Mouse (Mus musculus) hindbrain, embryonic 15.5 days (tissue): ENCODE measurements around the gene Hk3. TPM values are rescaled to one million over a fixed set of nuclear protein-coding genes. Genes with fewer than 3 reads are reported as not detected.

Source experiments
- ATAC-seq: fragments of 200-750 bp; cut with Nextera tagmentation; 2 replicates; pipeline ENCODE4 v1.8.0; 2017; ENCODE audit warnings: low read depth, moderate number of reproducible peaks, moderate TSS enrichment; ENCODE audit not compliant: low FRiP score
- H3K27ac ChIP-seq: fragments of 300-500 bp; sonication (generic); replicated peaks from 2 replicates; pipeline ENCODE4 v1.5.1; 2015; ENCODE audit warnings: mild to moderate bottlenecking, inconsistent platforms
- H3K27me3 ChIP-seq: fragments of 300-500 bp; sonication (generic); 2 replicates; pipeline ENCODE4 v1.6.1; 2015; ENCODE audit warnings: control low read depth, inconsistent platforms
- H3K36me3 ChIP-seq: fragments of 300-500 bp; sonication (generic); 2 replicates; pipeline ENCODE4 v1.6.1; 2015; ENCODE audit warnings: control low read depth, inconsistent platforms
- H3K4me1 ChIP-seq: fragments of 300-500 bp; sonication (generic); replicated peaks from 2 replicates; pipeline ENCODE4 v1.6.1; 2015; ENCODE audit warnings: control low read depth, inconsistent platforms
- H3K4me2 ChIP-seq: fragments of 300-500 bp; sonication (generic); 2 replicates; pipeline ENCODE4 v1.6.1; 2015; ENCODE audit warnings: moderate library complexity, mild to moderate bottlenecking, inconsistent platforms
- H3K4me3 ChIP-seq: fragments of 300-500 bp; sonication (generic); 2 replicates; pipeline ENCODE4 v1.5.1; 2015; ENCODE audit warnings: mild to moderate bottlenecking, inconsistent platforms
- H3K9ac ChIP-seq: fragments of 300-500 bp; sonication (generic); 2 replicates; pipeline ENCODE4 v1.6.1; 2015; ENCODE audit warnings: inconsistent platforms
- H3K9me3 ChIP-seq: fragments of 300-500 bp; sonication (generic); 2 replicates; pipeline ENCODE4 v1.6.1; 2016; ENCODE audit warnings: control low read depth, inconsistent platforms
- WGBS: fragments of 180-500 bp; shearing (Covaris S2); methylation state at CpG from one replicate; pipeline ENCODE4 v1.1.7; 2015; 5-methylcytosine and 5-hydroxymethylcytosine counted together
- polyA plus RNA-seq: library from polyadenylated mRNA; unstranded; fragments of >200 nt; fragmentation: Nextera tagmentation; extraction: Ambion mirVana; gene quantifications from 2 replicates; pipeline ENCODE4 v1.2.1, GENCODE M21; 2015

The Hk3 gene
- polyA plus RNA-seq, 1 experiment from 2014 or later = 0.99 TPM

GRCm38 (mm10) chr13:55000433-55000832 lies 20.8 kb downstream of the Hk3 start:
- 81% methylated on average over 10 of the region's 10 CpGs for WGBS
- peaks cover 4% of the 10 kb centered on the region; the same call in 1 of the 2 replicates for H3K4me1 ChIP-seq
- no peaks in the 10 kb centered on the region for H3K9me3 ChIP-seq
- no peak overlapping the region for H3K9ac ChIP-seq
- H3K27ac ChIP-seq = no peak overlapping the region
- peaks cover 11% of the 10 kb centered on the region for H3K36me3 ChIP-seq
- H3K4me2 ChIP-seq = no peak overlapping the region
- H3K27me3 ChIP-seq = 0 out of 2 replicates have a peak, but pooled peaks cover 15% of the 10 kb centered on the region
- no peak for ATAC-seq
- H3K4me3 ChIP-seq = no peak overlapping the region

GRCm38 (mm10) chr13:54997568-54997967 lies 23.6 kb downstream of the Hk3 start:
- Histone ChIP-seq H3K27ac (no peak overlapping the region), H3K9me3 (no peaks in the 10 kb centered on the region), H3K36me3 (peaks cover 11% of the 10 kb centered on the region; the same call in 1 of the 2 replicates), H3K4me2 (no peak overlapping the region), H3K4me3 (no peak overlapping the region), H3K27me3 (0 out of 2 replicates have a peak, but pooled peaks cover 13% of the 10 kb centered on the region), H3K9ac (no peak overlapping the region), H3K4me1 (peaks cover 24% of the 10 kb centered on the region)
- ATAC-seq = no peak
- 82% methylated on average over 8 of the region's 8 CpGs for WGBS

DNA sequence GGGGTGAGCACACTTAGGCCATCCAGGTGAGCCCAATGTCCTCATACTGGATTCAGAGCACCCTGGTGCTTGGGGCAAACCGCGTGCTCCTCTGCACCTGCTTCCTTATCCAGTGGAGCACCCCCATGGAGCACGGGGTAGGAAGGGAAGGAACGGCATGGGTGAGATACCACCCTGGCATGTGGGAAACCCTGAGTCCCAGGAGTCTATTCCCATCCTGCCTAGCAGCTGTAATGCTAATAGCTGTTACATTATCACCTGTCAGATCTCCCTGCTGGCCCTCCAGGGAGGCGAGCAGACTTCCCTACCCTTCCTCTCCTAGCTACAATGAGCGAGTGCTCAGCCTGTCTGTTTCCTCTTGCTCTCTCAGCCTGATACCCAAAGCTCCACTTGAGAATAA lies 26.0 kb downstream of the Hk3 start:
- Histone ChIP-seq H3K9ac (no peak overlapping the region), H3K4me2 (no peak overlapping the region), H3K36me3 (peaks cover 4% of the 10 kb centered on the region; the same call in 1 of the 2 replicates), H3K27ac (peak overlapping the region; percentile 69; the same call in 1 of the 2 replicates), H3K9me3 (no peaks in the 10 kb centered on the region), H3K4me3 (no peak overlapping the region), H3K4me1 (peaks cover 24% of the 10 kb centered on the region), H3K27me3 (peaks cover 17% of the 10 kb centered on the region; the same call in 1 of the 2 replicates)
- 34% methylated on average over 6 of the region's 6 CpGs for WGBS
- no peak for ATAC-seq

DNA sequence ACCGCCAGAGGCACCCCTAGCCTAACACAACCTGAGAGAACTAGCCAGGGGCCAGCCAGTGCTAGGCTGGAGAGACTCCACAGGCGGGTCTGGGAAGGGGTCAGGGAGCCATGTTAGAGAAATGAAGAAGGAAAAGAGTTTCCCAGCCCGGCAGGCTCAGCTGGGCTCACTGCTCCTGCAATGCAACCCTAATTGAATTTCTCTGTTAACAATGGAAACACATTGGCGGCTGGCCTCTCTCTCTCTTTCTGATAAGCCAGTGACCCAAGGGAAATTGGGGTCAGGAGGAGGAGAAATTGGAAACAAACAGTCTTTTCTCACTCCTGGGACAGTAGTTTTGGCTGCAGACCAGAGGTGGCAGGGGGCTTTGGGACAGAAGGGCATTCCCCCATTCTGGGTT lies 26.6 kb downstream of the Hk3 start:
- ATAC-seq = no peak
- H3K9me3 ChIP-seq = no peaks in the 10 kb centered on the region
- no peak overlapping the region for H3K9ac ChIP-seq
- H3K27ac ChIP-seq = peak overlapping the region; percentile 69
- no peak overlapping the region for H3K4me3 ChIP-seq
- H3K4me2 ChIP-seq = 0 out of 2 replicates have a peak overlapping the region, but pooled peaks have one; percentile 9
- 9% methylated on average over 4 of the region's 4 CpGs for WGBS
- H3K4me1 ChIP-seq = peaks cover 24% of the 10 kb centered on the region
- H3K27me3 ChIP-seq = peaks cover 17% of the 10 kb centered on the region; the same call in 1 of the 2 replicates
- peaks cover 4% of the 10 kb centered on the region; the same call in 1 of the 2 replicates for H3K36me3 ChIP-seq

- Histone ChIP-seq H3K36me3 (0 out of 2 replicates have a peak, but pooled peaks cover under 1% of the 10 kb centered on the region), H3K9me3 (no peaks in the 10 kb centered on the region), H3K27ac (no peak overlapping the region), H3K4me1 (peaks cover 41% of the 10 kb centered on the region), H3K4me3 (no peak overlapping the region), H3K27me3 (peaks cover 17% of the 10 kb centered on the region; the same call in 1 of the 2 replicates), H3K4me2 (no peak overlapping the region), H3K9ac (no peak overlapping the region)
- no peak for ATAC-seq
- 71% methylated on average over 7 of the region's 7 CpGs for WGBS
These were observed 29.0 kb downstream of the Hk3 start for GRCm38 (mm10) chr13:54992215-54992614.

- Histone ChIP-seq H3K9ac (no peak overlapping the region), H3K4me1 (peaks cover 32% of the 10 kb centered on the region), H3K27ac (no peak overlapping the region), H3K4me3 (no peak overlapping the region), H3K9me3 (no peaks in the 10 kb centered on the region), H3K4me2 (no peak overlapping the region), H3K36me3 (no peaks in the 10 kb centered on the region), H3K27me3 (peaks cover 14% of the 10 kb centered on the region; the same call in 1 of the 2 replicates)
- ATAC-seq = no peak
- WGBS = 52% methylated on average over 7 of the region's 7 CpGs
These were observed 32.9 kb downstream of the Hk3 start for GRCm38 (mm10) chr13:54988181-54988760.

DNA sequence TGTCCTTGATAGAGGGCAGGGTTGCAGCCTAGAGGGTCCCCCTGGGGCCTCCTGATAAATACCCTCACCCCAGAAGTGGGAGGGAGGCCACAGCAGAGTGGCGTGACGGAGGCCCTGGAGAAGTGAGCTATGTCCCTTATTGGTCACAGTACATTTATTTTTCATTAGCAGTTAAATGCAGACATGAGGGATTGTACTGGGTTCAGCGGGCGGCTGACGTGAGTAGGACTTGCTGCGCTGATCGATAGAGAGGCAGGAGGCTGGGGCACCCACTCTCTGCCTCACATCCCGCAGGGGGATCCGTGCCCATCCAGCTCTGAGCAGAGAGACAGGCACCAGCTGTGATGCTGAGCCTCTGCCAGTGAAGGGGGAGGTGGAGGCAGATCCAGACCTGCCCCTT lies 33.8 kb downstream of the Hk3 start:
- Histone ChIP-seq H3K9ac (no peak overlapping the region), H3K27ac (0 out of 2 replicates have a peak overlapping the region, but pooled peaks have one; percentile 20), H3K4me2 (no peak overlapping the region), H3K9me3 (no peaks in the 10 kb centered on the region), H3K4me3 (no peak overlapping the region), H3K36me3 (no peaks in the 10 kb centered on the region), H3K27me3 (peaks cover 14% of the 10 kb centered on the region; the same call in 1 of the 2 replicates), H3K4me1 (peaks cover 32% of the 10 kb centered on the region)
- ATAC-seq = peak; percentile 28
- 20% methylated on average over 9 of the region's 9 CpGs for WGBS

DNA sequence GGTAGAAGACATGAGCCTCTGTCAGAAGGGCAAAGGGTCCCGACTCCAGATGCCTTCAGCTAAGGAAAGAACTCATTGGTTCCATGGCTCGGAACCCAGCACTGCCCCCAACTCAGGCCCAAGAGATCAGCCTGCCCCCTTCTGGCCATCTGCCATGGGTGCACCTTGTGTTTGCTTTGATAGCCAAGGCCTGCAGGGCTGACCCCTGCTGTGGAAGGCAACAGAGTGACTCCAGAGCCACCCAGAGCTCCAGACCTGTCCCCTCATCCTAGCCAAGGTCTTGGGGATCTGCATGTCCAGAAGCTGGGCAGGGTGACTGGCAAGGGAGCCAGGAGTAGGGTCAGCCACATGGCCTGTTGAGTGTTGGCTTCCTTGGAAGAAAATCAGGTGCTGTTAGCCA lies 37.6 kb downstream of the Hk3 start:
- Histone ChIP-seq H3K27me3 (0 out of 2 replicates have a peak, but pooled peaks cover 3% of the 10 kb centered on the region), H3K4me3 (no peak overlapping the region), H3K9ac (no peak overlapping the region), H3K4me1 (peaks cover 59% of the 10 kb centered on the region), H3K9me3 (no peaks in the 10 kb centered on the region), H3K4me2 (no peak overlapping the region), H3K27ac (no peak overlapping the region), H3K36me3 (no peaks in the 10 kb centered on the region)
- ATAC-seq = no peak
- 57% methylated on average over 2 of the region's 2 CpGs for WGBS

DNA sequence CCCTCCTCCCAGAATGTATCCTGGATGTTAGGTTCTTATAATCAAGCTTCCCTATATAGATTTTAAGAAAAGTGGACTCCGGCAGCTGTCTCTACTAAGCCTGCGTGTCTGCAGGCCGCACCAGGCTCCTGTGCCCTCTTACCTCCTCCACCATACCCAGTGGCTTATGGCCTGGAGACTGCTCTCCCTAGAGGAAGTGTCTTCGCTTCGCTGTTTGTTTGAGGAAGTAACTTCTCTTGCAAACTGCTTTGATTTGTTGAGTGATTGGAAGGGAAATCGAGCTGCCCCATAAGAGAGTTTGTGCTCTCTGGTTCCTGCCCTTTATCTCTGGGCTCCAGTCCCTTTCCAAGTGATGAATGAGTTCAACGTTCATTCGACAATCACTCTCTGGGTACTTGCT lies 38.2 kb downstream of the Hk3 start:
- Histone ChIP-seq H3K27me3 (0 out of 2 replicates have a peak, but pooled peaks cover 3% of the 10 kb centered on the region), H3K4me2 (no peak overlapping the region), H3K9me3 (no peaks in the 10 kb centered on the region), H3K4me3 (no peak overlapping the region), H3K27ac (no peak overlapping the region), H3K36me3 (no peaks in the 10 kb centered on the region), H3K4me1 (peaks cover 56% of the 10 kb centered on the region), H3K9ac (no peak overlapping the region)
- 84% methylated on average over 8 of the region's 8 CpGs for WGBS
- no peak for ATAC-seq

DNA sequence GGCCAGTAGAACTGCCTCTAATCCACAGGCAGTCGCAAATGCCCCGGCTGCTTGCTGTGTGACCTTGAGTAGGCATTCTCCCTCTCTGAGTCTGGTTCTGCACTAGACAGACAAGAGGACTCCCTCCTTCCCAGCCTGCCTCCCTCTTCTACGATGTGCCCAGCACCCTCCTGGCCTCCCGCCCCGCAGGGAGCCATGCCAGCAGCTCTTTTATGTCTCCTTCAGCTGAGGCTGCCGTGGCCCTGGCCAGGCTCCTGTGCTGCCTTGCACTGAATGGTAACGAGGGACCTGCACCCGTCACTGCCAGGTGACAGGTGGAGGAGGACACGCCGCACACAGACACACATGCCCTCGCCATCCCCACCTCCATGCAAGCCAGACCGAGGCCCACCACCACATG lies 40.2 kb downstream of the Hk3 start:
- WGBS = 55% methylated on average over 12 of the region's 12 CpGs
- Histone ChIP-seq H3K27ac (no peak overlapping the region), H3K4me1 (peaks cover 52% of the 10 kb centered on the region), H3K4me3 (no peak overlapping the region), H3K36me3 (no peaks in the 10 kb centered on the region), H3K4me2 (no peak overlapping the region), H3K9me3 (no peaks in the 10 kb centered on the region), H3K27me3 (0 out of 2 replicates have a peak, but pooled peaks cover 3% of the 10 kb centered on the region), H3K9ac (no peak overlapping the region)
- no peak for ATAC-seq

DNA sequence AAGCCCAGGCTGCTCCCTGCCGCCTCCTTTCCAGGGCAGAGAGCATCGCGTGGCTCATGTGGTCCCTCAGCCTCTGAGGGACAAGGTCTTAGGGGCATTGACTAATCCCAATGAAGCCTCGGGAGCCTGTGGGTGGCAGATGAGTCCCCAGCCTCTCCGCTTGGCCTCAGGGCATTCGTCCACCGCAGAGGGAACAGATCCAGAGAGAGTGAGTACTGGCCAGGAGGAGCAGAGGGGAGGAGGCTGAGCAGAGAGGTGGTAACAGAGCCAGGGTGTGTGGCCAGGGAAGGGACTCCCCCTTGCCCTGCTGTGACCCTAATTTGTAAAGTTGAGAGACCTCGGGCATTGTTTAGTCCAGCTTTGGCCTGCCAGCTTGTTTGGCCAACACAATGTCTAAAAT lies 42.4 kb downstream of the Hk3 start:
- Histone ChIP-seq H3K36me3 (no peaks in the 10 kb centered on the region), H3K4me3 (no peak overlapping the region), H3K27me3 (0 out of 2 replicates have a peak, but pooled peaks cover 3% of the 10 kb centered on the region), H3K27ac (no peak overlapping the region), H3K9ac (no peak overlapping the region), H3K9me3 (no peaks in the 10 kb centered on the region), H3K4me1 (peaks cover 62% of the 10 kb centered on the region), H3K4me2 (no peak overlapping the region)
- ATAC-seq = no peak
- 29% methylated on average over 8 of the region's 8 CpGs for WGBS

DNA sequence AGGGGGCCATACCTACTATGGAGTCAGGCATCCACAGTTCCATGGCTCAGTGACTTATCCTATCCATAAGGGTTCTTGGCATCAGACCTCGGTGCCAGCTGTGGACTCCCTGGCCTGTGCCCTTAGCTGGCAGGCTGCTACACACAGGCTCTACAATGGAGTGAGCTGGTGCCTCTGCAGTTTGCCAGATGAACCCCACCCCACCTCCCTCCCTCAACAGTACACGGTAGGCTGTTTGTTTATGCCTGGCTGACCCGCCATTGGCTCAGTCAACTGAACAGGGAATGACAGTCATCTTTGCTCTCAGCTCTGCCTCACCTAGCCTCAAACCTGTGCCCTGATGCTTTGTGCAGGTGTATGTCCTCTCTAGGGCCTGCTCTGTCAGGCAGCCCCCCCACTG lies 45.6 kb downstream of the Hk3 start:
- no peak overlapping the region for H3K9ac ChIP-seq
- ATAC-seq = peak; percentile 40
- 40% methylated on average over 3 of the region's 3 CpGs for WGBS

More for the DNA sequence above, 45.6 kb downstream of the Hk3 start:
- no peak overlapping the region for H3K27ac ChIP-seq
- no peak overlapping the region for H3K4me2 ChIP-seq
- H3K9me3 ChIP-seq = no peaks in the 10 kb centered on the region
- no peaks in the 10 kb centered on the region for H3K36me3 ChIP-seq
- H3K27me3 ChIP-seq = peaks cover 15% of the 10 kb centered on the region
- H3K4me1 ChIP-seq = peaks cover 52% of the 10 kb centered on the region
- no peak overlapping the region for H3K4me3 ChIP-seq
